Mouse (Mus musculus): ENCODE results near the gene Flt1.

DNA sequence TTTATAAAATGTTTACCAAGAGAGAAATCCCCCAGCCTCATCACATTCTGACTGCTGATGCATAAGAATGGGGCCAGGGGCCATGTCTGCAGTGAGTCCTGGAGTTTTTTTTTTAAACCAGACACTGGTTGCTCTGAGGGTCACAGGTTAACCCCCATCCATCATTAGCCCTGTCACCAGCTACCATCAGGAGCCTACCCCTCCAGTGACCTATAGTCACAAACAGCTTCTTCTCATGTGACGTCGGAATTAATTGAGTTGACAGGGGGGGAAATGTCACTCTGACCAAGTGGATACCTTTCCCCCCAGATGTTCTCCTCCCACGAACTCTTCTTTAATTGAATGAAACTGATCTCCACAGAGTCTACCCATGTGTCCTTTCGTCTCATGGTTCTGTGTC is 17.3 kb downstream of the Flt1 start:
- TF ChIP-seq CTCF (IDR thresholded peaks at IDR 0.05) (no peak), POLR2A (IDR thresholded peaks at IDR 0.05; ENCODE audit: insufficient read depth, low read depth, low read length) (no peak), EP300 (IDR thresholded peaks at IDR 0.05; ENCODE audit: insufficient read depth, low read depth, low read length) (no peak)

Measured in heart, adult 2 months (tissue).